Mouse (Mus musculus) left cerebral cortex, adult 9 months (tissue): Measurements from ENCODE around the gene Radil.

ENCODE experiments used
- DNase-seq, 2 experiments: peaks; one replicate each; pipeline ENCODE4 v3.0.0; 2022; ENCODE audit warnings: low spot score in 2 of 2

Radil gene

GRCm38 (mm10) chr5:142448623-142449022, 102.3 kb downstream of the Radil start:
- no peak for DNase-seq

DNA sequence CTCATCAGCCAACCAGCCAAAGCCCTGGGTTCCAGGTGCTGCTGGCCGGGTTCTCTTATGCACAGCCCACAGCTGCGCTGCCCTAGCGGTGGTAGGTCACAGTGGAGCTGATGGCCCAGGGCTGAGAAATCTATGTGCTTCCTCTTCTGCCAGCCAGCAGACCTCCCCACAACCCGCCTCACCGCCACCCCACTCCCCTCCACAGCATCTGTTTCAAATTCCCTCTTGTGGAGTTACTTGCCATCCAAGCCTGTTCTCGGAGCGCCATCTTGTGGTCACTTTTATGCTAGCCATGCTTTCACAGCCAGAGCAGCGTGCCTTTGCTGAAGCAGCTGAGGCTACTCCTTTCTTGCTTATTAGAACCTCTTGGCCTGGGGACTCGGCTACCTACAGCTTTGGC, 102.8 kb downstream of the Radil start:
- peak; percentile 68 to 93 for DNase-seq

DNA sequence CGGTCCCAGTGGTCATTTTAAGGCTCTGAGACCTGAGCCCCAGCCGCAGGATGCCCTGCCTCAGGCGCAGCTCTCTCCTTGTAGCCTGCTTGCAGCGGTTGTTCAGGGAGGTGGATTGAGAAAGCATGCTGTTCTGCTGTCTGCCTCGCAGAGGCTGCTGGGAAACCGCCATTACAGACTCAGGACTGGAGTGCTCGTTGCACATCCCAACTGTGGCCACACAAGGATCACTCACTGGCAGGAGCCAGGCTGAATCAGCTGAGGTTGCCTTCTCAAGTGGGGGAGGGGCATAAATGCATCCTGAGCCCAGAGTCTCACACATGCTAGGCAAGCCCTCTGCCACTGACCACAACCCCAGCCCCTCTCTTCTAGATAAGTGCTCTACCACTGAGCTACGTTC, 105.2 kb downstream of the Radil start:
- DNase-seq, result no peak

- no peak for DNase-seq
Observed at GRCm38 (mm10) chr5:142444791-142445531, 105.9 kb downstream of the Radil start.

DNA sequence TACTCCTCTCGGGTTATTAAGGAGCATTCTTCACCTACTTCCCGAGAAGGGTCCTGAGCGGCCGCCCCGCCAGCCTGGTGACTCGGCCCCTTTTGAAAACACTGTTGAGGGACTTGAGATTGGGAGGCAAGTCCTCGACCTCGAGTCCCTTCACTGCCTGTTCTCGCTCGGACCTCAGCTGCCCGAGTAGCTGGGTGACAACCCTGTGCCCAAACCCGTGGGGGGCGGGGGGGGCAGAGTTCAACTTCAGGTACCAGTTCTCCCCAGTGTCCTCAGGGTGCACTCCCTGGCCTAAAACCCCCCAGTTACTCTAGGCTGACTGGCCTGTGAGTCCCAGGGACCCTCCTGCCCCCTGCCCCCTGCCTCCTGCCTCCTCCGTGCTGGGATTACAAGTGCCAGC, 106.9 kb downstream of the Radil start:
- DNase-seq, result no peak

DNA sequence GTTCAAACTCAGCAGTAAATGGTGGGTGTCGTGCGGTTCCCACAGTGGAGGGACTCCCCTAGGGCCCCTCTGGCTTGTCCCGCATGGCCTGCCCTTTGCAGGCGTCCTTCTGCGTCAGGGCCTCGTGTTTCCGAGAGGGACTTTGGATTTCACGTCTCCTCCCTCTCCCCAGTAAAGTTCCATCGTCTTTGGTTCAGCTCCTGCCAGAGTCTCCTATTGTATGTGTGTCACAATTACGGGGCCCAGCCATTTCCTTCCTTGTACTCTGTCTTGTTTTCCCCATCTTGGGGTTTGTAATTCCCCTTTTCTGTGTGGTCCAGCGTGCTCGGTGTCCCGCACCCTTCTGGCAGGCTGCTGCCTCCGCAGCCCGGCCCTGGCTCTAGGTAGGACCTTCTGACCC, 107.4 kb downstream of the Radil start:
- no peak for DNase-seq

- DNase-seq, result no peak
Observed at GRCm38 (mm10) chr5:142442045-142442440, 108.9 kb downstream of the Radil start.

DNA sequence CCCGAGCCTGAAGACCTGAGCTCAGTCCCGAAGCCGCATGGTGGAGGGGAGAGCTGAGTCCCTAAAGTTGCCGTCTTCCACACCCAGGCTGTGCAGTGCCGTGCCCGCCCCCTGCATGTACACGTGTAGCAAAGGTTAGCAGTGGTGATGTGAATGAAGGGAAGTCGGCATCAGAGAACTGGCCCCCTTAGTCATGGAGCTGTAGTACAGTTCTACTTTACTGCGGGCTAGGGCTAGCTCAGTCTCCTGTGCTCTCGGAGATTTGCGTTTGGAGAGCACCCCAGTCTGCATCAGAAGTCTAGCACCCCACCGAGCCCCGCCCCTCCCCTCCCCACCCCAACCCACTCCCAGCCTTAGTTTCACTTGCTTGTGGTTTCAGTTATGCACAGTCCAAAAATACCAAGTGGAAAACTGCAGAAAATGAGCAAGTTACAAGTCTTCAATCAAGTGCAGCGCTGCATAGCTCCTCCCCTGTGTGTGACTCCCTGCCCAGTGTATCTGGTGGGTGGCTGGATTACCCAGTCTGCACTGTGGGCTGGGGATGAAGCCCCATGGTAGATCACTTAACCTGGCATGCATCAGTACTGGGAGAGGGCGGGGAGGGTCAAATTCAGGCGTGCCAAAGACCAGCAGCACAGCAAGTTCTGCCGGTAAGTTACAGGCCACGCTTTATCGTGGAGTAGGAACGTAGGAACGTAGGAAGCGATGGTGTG, 109.4 kb downstream of the Radil start:
- DNase-seq, result no peak

GRCm38 (mm10) chr5:142440451-142441147, 110.3 kb downstream of the Radil start:
- peak in 1 of 2 experiments; percentile 68 for DNase-seq

DNA sequence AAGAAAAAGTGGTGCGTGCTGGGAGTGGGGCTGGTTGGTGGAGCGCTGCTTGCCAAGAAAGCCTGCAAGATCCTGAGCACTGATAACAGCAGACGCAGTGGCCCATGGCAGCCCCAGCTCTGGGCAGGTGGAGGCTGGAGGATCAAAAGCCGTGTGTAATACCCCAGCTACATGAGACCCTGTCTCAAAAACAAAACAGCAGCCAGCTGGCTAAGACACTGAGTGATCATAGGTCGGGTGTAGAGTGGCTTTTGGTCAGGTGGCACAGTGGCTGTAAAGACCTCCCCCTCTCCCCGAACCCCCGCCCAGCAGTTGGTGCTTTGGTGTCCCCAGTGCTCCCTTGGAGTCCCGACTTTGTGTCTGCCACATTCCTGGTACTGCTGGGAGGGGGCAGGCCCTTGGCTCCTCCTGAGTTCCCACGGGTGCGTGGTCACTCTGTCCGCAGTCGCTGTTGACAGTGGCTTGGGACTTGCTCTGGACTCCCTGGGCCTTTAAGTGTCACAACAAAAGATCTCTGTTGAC, 110.9 kb downstream of the Radil start:
- no peak for DNase-seq

- peak in 1 of 2 experiments; percentile 73 for DNase-seq
Observed at GRCm38 (mm10) chr5:142438380-142438938, 112.4 kb downstream of the Radil start.

DNA sequence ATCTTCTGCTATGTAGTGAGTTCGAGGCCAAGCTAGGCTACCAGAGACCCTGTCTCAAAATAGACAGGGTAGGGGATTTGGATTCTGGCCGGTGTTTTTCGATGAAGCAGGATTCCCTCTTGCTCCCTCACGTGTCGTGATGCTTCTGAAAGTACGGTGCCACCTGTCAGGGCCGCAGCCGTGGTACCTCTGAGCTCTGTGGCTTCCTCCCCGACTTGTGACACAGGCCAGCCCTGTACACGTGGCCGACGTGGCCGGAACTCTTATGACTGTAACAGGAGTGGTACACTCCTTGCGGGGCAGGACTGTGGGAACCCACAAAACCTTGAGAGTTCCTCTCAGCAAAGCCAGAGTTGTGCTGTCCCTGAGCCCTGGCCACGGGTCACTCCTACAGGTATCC, 115.2 kb downstream of the Radil start:
- no peak for DNase-seq
